Mouse (Mus musculus): ENCODE results near the gene Ogdh. TPM values are rescaled to one million over a fixed set of nuclear protein-coding genes. Genes with fewer than 3 reads are reported as not detected.

Ogdh gene
- polyA plus RNA-seq, 1 experiment from 2014 or later = 105 TPM

DNA sequence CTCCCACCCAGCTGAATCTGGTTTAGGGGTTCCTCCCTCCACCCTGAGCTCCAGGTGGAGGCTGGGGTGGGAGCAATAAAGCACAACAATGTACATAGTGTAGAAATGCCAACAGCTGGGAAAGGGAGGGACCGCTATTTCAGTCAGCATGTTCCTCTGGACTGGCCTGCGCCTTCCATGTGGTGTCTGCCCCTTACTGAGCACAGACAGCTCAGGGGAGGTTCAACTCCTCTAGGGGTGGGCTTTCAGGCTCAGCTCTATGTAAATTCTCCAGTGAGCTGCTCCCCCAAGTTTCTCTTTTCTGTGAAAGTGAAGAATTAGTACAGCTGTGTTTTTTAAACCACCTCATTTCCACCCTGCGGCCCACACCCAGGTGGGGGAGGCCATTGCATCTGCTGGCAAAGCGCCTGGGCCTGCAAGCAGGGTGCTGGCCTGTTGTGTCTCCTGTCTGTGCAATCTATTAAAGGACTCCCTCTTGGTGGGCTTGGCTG lies 114.2 kb downstream of the Ogdh start:
- no peak overlapping the region for H3K4me2 ChIP-seq
- H3K36me3 ChIP-seq (ENCODE audit: insufficient read depth) = peaks cover 55% of the 10 kb centered on the region
- WGBS = 62% methylated on average over 4 of the region's 4 CpGs
- H3K9ac ChIP-seq = no peak overlapping the region
- no peak for DNase-seq
- H3K4me1 ChIP-seq (ENCODE audit: insufficient read depth) = peaks cover 9% of the 10 kb centered on the region
- no peaks in the 10 kb centered on the region for H3K27me3 ChIP-seq (ENCODE audit: insufficient read depth, low read length)
- no peak for TF ChIP-seq CTCF (IDR thresholded peaks at IDR 0.05; ENCODE audit: low read depth)
- no peak overlapping the region for H3K4me3 ChIP-seq (ENCODE audit: low read depth, low read length)
- H3K9me3 ChIP-seq (ENCODE audit: low read depth, low read length) = no peaks in the 10 kb centered on the region
- peak overlapping the region; percentile 79 for H3K27ac ChIP-seq (ENCODE audit: low read depth)
- ATAC-seq (ENCODE audit: insufficient read depth) = peak; percentile 40

Small RNA genes lying within 50 kb of the gene (microRNA-seq; reads per million reads assigned to microRNA genes)
- gene Mir7651 (ENCODE audit: borderline number of aligned reads) = 0.71 reads per million

Other genes starting within 250 kb of the Ogdh start
- gene Camk2b, start 225.3 kb upstream of the Ogdh start, polyA plus RNA-seq (2014; fragmentation: Nextera tagmentation; extraction: Ambion mirVana) = 0.41 and 0.59 TPM in 2 replicates
- 0.63 and 0.73 TPM in 2 replicates for gene A730071L15Rik, start 91.6 kb upstream of the Ogdh start, polyA plus RNA-seq (2014; fragmentation: Nextera tagmentation; extraction: Ambion mirVana)
- 37.0 and 38.6 TPM in 2 replicates for gene Nudcd3, start 91.2 kb upstream of the Ogdh start, polyA plus RNA-seq (2014; fragmentation: Nextera tagmentation; extraction: Ambion mirVana)
- 0.04 TPM in 1 of 2 replicates, not detected in the other for gene Npc1l1, start 61.5 kb upstream of the Ogdh start, polyA plus RNA-seq (2014; fragmentation: Nextera tagmentation; extraction: Ambion mirVana)
- gene Ddx56, start 23.9 kb upstream of the Ogdh start, polyA plus RNA-seq (2014; fragmentation: Nextera tagmentation; extraction: Ambion mirVana) = 102 and 106 TPM in 2 replicates
- 79.2 and 91.0 TPM in 2 replicates for gene Tmed4, start 16.8 kb upstream of the Ogdh start, polyA plus RNA-seq (2014; fragmentation: Nextera tagmentation; extraction: Ambion mirVana)
- gene Zmiz2, start 97.4 kb downstream of the Ogdh start, polyA plus RNA-seq (2014; fragmentation: Nextera tagmentation; extraction: Ambion mirVana) = 11.8 and 12.9 TPM in 2 replicates
- 6,177 and 6,257 TPM in 2 replicates for gene Ppia, start 123.8 kb downstream of the Ogdh start, polyA plus RNA-seq (2014; fragmentation: Nextera tagmentation; extraction: Ambion mirVana)
- gene H2afv, start 152.8 kb downstream of the Ogdh start, polyA plus RNA-seq (2014; fragmentation: Nextera tagmentation; extraction: Ambion mirVana) = 562 and 581 TPM in 2 replicates
- gene Purb, start 184.3 kb downstream of the Ogdh start, polyA plus RNA-seq (2014; fragmentation: Nextera tagmentation; extraction: Ambion mirVana) = 25.9 and 27.9 TPM in 2 replicates
- gene Myo1g, start 229.3 kb downstream of the Ogdh start, polyA plus RNA-seq (2014; fragmentation: Nextera tagmentation; extraction: Ambion mirVana) = 1.2 and 2.1 TPM in 2 replicates